Mouse (Mus musculus) embryo, embryonic 11.5 days (tissue): ENCODE results near the gene Nsa2.

Source experiments
- DNase-seq: peaks from one replicate; pipeline ENCODE4 v3.0.0-alpha.2; 2012; ENCODE audit warnings: low read depth, low spot score

Gene Nsa2

DNA sequence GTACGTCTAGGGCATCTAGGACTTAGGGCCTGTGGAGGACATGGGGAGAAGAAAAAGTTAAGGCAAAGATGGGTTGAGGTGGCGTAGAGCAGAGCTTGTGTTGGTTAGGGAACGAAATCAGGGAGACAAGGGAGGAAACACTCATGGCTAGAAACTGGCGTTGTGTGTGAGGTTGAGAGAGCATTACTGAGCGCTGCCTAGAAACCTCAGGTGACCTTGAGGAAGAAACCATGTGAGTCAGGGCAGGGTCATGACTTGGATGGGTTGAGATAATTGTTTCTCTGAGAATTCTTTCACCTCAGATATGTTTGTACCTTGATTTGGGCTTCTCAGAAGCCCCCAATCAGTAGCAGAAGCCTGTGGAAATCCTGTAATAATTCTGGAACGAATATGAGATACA lies 50.3 kb downstream of the Nsa2 start:
- DNase-seq, result no peak

- DNase-seq, result no peak
These were observed 51.4 kb downstream of the Nsa2 start for GRCm38 (mm10) chr13:97086316-97086715.

- DNase-seq, result no peak
These were observed 55.3 kb downstream of the Nsa2 start for GRCm38 (mm10) chr13:97082432-97082831.

DNA sequence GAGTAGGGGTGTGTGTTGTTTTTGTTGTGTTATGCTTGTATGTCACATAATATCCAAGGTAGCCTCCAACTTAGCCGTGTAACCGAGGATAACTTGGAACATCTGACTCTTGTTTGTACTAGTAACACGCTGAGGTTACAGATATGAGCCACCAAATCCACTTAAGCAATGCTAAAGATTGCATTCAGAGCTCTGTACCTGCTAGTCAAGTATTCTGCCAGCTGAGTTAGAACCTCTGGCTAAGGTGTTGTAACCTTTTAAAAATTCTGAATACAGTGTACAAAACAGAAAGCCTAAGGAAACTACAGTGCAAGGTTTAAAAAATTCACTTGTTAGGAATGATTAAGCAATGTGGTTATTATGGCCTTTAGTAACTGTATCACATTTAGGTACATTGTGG lies 57.1 kb downstream of the Nsa2 start:
- no peak for DNase-seq

DNA sequence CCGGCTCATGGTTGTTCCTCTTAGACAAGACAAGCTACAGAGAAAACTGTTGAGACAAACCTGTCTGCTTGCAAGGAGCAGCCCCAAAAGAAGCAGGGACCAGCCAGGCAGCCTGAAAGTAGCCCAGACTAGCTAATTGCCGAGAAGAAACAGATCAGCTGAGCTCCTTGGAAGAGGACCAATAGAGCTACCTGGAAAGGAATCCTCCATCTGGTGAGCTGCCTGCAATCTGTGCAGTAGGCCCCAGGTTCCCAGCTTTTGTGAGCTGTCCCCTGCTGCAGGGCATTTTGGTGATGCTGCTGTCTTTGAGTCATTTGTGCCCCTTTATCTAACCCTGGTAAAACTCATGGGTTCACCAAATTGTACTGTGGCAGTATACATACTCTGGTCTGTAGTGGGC lies 57.5 kb downstream of the Nsa2 start:
- no peak for DNase-seq
